Mouse (Mus musculus) liver, adult 2 months (tissue): ENCODE results near the gene Grk1.

ENCODE experiments used
- CTCF ChIP-seq: fragments of 200-500 bp; IDR thresholded peaks from 2 replicates; pipeline ENCODE4 v1.5.1; 2011; ENCODE audit warnings: low read depth, low read length, control low read depth
- POLR2A ChIP-seq: fragments of 200-500 bp; IDR thresholded peaks from 2 replicates; pipeline ENCODE4 v1.6.1; 2011; ENCODE audit warnings: low read length, control low read depth; ENCODE audit not compliant: insufficient read depth; ENCODE audit errors: extremely low read depth

GRCm38 (mm10) chr8:13356221-13356620 is 48.7 kb upstream of the Grk1 start:
- TF ChIP-seq CTCF (no peak), POLR2A (no peak)
